ENCODE assay signal across 14 mouse cellular contexts in genomic region chr10:59706991-59707546, GRCm38 (mm10).
"Had no signal": no experiment of that assay in that cellular context is flagged by ENCODE, and none has a peak within 500 bp of the region (broad histone marks: within the 10 kb centered on the region; RNA-seq: fewer than 3 reads in every experiment).

No protein-coding gene starts in this region.

- H3K9ac ChIP-seq: lung, embryonic 14.5 days; midbrain, embryonic 12.5 days; midbrain, embryonic 15.5 days; neural tube, embryonic 13.5 days; neural tube, embryonic 15.5 days; stomach, embryonic 15.5 days had no signal

- H3K4me3 ChIP-seq: midbrain, embryonic 10.5 days; midbrain, embryonic 12.5 days; midbrain, embryonic 15.5 days; neural tube, embryonic 13.5 days; neural tube, embryonic 15.5 days; stomach, embryonic 15.5 days had no signal

- H3K36me3 ChIP-seq: midbrain, embryonic 15.5 days; neural tube, embryonic 13.5 days had no signal

- H3K27me3 ChIP-seq: midbrain, embryonic 12.5 days; midbrain, embryonic 15.5 days; neural tube, embryonic 13.5 days; neural tube, embryonic 15.5 days; stomach, embryonic 15.5 days had no signal

- ATAC-seq: midbrain, embryonic 15.5 days had no signal

- H3K4me2 ChIP-seq: lung, embryonic 14.5 days; midbrain, embryonic 12.5 days; midbrain, embryonic 15.5 days; neural tube, embryonic 13.5 days; neural tube, embryonic 15.5 days; stomach, embryonic 15.5 days had no signal

- DNase-seq: lung, adult 18-20 months; lung, embryonic 14.5 days; lung, postnatal 10 days; lung, postnatal 4 days; right cerebral cortex, postnatal 14 days; thymus, adult 2 months; thymus, postnatal 36 days had no signal

- H3K9me3 ChIP-seq: midbrain, embryonic 10.5 days; midbrain, embryonic 12.5 days; midbrain, embryonic 15.5 days; neural tube, embryonic 13.5 days; neural tube, embryonic 15.5 days; stomach, embryonic 15.5 days had no signal

- H3K27ac ChIP-seq: midbrain, embryonic 10.5 days; midbrain, embryonic 12.5 days; midbrain, embryonic 15.5 days; neural tube, embryonic 13.5 days; neural tube, embryonic 15.5 days; stomach, embryonic 15.5 days; stomach, postnatal 0 days had no signal
